Mouse (Mus musculus): ENCODE data around the gene Crhr2.

The Crhr2 gene

GRCm38 (mm10) chr6:55132794-55133193 lies at the start of gene Crhr2:
TSS of gene Crhr2 (minus strand) at chr6:55133016.
- no peak for DNase-seq

DNA sequence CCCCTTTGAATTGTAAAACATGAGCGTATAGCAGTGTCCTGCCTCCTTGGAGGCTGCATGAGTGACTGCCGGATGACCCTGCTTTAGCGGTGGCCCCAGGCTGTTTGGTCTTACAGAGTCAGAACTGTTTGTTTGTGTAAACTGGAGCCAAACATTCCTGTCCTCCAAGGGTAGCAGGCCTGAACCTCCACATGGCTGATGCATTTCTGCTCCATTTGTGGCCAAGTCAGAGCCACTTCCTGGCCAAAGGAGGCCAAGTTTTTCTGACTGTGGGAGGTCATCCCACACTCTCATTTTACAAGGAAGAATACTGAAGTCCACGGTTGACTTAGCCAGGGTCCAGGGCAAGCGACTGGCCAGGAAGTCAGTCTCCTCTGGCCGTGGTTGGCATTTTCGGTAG lies 46.7 kb upstream of the Crhr2 start:
- DNase-seq = no peak

DNA sequence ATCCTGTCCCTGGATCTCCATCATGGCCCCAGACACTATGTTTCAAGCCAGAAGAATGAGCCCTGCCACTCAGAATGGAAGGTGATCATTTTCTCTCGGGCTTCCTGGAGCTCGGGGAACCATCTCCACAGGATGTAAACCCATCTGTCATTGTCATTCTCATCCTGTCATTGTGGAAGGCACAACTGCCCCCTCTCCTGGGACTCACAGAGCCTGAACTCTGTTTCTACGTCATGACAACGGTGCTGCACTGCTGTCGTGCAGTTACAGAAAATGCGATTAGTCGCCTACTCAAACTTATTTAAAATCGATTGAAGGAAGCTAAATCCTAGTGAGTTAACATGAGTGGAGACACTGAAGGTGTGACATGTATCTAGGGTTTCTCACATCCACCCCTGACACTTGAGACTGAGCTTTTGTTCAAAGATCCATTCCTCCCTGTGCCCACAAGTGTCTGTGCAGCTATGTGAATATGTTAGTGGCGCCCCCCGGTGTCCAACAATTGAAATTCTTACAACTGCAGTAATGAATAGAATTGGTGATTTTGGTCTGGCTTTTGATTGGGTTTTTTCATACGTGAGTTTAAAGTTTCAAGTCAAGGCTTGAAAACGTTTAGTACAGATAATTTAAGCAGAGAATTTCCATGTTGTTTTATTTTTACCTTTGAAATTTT lies 44.4 kb upstream of the Crhr2 start:
- DNase-seq = no peak

- DNase-seq = no peak
Observed at GRCm38 (mm10) chr6:55175892-55176291, 43.1 kb upstream of the Crhr2 start.

- DNase-seq = no peak
Observed at GRCm38 (mm10) chr6:55175456-55175855, 42.6 kb upstream of the Crhr2 start.

DNA sequence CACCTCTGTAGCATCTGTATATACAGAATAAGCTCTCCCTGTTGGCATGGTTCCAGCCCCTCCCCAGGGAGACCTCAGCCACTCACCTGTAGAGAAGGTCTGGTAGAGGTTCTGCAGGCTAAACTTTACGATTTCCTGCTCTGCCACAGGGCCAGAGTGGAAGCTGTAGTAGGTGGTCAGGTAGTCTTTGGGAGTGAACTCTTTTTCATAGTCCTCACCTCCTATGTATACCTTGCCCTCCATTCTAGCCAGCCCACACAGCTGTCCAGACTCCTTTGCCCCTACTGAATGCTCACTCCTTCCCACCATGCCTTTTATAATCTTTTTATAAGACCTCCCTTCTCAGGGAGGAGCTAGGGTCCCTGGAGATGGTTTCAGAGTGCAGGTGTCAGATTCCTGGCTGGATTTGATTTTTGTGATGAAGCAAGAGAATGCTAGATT lies 41.9 kb upstream of the Crhr2 start, which contains the start of gene Inmt:
TSS of gene Inmt (minus strand) at position 303 of the 441 bp plus-strand sequence.
- no peak for DNase-seq

- DNase-seq = no peak
Observed at GRCm38 (mm10) chr6:55173941-55174349, 41.1 kb upstream of the Crhr2 start.

- DNase-seq = no peak
Observed at GRCm38 (mm10) chr6:55173171-55173570, 40.4 kb upstream of the Crhr2 start.

DNA sequence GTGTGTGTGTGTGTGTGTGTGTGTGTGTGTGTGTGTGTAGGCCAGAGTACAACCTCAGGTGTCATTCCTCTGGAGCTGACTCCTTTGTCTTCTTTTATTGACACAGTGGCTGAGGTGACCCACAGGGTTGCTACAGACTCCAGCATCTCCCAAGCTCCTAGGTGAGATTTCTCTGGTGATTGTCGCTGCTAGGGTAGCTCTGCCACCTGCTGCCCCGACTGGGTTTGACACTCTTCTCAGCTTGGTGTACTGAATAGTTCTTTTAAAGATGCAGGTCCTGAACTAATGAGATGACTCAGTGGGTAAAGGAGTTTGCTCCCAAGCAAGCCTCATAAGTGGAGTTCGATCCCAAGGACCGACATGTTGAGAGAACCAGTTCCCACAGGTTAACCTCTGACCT lies 38.8 kb upstream of the Crhr2 start:
- DNase-seq = no peak

DNA sequence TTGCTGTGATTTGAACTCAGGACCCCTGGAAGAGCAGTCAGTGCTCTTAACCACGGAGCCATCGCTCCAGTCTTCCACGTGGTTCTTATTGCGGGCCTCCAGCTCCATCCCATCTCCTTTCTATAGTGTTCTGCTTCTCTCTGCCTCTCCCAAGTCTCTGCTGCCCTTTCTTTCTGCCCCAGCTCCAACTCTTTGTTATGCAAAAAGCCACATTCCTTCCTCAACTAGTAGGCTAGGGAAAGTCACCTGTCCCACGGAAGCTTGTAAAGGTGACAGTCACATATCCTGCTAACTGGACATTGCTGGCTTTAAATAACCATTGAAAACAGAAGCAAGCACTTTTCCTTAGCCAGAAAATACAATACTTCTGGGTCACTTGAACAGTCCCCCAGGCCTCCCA lies 37.0 kb upstream of the Crhr2 start:
- no peak for DNase-seq

DNA sequence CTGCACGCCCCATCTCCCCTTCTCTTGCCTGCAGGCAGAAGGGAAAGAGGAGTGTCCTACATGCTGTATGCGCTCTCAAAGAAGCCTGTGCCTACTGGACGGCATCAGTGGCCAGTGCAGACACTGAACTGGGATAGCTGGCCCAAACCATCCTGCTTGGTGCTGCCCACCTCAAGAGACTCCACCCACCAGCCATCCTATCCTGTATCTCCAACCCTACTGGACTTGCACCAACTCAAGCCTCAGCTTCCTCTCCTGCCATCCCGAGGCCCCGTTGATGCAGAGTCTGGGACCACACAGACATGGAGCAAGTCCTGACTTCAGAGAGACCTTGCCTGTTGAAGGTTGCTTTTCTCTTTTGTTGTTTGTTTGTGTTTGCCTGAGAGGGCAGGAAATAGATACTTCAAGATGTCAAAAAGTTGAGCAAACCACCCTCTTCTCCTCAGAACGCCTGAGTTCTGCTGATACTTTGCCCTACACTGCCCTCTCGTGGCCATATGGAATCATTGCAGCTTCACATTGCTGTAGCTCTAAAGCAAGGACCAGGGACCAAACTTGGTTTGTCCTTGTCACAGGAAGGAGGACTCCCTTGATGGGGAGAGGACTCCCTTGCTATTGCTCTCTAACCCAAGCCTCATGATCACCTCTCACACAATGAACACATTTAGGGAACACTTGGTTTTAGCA lies 34.1 kb upstream of the Crhr2 start:
- DNase-seq = peak; percentile 68

- DNase-seq = no peak
Observed at GRCm38 (mm10) chr6:55163046-55163584, 30.3 kb upstream of the Crhr2 start.

- no peak for DNase-seq
Observed at GRCm38 (mm10) chr6:55161311-55161761, 28.5 kb upstream of the Crhr2 start.

- DNase-seq = no peak
Observed at GRCm38 (mm10) chr6:55159256-55159655, 26.4 kb upstream of the Crhr2 start.

DNA sequence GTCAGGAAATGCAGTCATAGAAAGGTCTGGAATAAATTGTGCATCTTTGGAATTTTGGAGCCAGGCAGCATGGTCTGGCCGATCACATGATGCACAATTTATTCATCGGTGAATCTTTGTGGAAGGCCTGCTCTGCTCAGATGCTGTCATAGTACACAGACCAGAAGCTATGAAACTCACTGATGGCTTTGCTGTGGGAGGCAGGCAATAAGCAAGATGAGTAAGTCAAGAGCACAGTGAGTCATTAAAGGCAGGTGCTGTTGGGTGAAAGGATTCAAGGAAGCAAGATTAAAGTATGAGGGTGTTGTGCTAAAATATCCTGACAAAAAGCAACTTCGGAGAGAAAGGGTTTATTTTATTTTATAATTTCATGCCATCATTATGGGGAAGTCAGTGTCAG lies 19.4 kb upstream of the Crhr2 start:
- no peak for DNase-seq

DNA sequence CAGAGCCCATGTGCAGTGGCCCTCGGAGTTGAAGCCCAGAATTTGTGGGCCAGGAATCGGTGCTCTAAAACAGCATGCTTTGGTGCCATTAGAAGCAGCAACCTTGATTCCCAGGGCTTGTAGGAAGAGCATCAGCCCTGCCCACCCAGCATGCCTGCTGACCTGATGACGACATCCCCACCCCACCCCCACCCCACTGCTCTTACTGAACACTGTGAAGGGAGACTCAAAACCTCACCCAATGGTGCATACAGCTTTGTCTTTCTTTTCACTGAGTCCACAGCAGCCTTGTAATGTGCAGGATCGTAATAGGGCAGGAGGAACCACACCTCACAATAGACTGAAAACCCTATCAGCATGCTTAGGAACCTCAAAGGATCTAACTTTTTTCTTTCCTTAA lies 13.3 kb upstream of the Crhr2 start:
- DNase-seq = no peak

DNA sequence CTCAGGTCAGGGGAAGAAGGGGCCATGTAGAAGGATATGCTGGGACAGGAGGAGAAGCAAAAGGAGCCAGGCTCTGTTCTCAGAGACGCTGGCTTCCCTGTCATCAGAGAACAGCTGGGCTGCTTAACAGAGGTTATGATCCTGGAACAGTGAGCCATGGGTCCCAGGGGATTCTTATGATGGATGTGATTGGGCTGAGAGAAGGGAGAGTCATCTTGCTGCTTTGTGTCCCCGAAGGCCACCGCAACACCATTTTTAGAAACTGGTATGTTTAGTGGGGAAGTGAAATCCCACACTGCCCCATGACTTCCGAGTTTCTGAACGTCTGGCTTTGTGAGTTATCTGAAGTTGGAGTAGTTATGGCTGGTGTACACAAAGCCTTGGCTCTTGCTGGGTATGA lies 12.5 kb upstream of the Crhr2 start:
- no peak for DNase-seq

DNA sequence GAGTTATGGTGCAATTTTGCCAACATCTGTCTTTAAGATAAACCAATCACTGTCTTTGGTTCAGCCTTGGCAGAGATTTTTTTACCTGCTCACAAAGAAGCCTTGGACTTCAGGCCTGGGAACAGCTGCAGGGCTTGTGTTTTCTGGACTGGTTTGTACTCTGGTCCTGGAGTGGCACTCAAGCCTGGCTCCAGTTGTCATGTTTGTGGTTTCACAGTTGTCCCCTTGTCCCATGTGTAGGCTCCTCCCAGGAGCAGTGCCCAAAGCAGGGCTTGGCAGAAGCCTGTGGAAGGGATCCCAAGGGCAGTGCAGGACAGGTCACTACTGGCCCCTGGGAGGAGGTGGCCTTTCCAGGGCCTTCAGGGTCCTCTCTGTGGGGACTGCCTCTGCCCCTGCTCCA lies 5.5 kb upstream of the Crhr2 start:
- DNase-seq = no peak

DNA sequence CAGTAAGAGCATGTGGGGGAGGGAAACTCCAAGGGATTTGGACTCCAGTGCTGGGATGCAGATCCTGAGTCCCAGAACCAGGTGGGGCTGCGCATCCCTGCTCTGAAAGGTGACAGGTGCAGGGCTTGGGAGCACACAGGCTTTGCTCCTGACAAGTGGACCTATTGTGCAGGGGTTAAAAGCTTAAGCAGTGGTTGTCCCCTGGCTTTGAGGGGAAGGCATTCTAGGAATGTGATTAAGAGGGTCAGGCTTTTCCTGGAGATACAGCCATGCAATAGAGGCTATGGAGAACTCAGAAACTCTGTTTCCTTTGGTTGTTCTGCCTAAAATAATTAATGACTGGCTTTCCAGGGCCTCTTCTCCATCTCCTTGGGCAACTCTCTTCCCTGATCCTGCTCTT lies 609 bp upstream of the Crhr2 start:
- no peak for DNase-seq

- no peak for DNase-seq
Observed at GRCm38 (mm10) chr6:55131301-55131700, 1.5 kb downstream of the Crhr2 start.

DNA sequence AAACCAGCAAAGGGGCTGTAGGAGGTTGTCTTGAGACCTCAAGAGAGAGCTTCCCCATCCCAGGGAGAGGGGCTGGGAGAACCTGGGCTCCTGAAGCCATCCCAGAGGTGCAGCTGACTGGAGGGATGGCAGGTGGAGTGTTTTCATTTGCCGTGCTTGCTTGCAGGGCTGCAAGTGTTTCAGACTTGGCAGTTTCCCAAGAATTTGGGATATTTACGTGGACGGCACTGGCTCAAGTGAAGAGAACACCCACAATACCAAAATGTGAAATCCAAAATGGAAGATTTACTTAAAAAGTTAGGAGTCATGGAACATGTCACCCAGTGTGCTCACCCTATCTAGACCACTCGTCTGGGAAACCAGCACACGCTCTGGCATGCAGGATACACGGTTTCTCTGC lies 2.2 kb downstream of the Crhr2 start:
- no peak for DNase-seq

DNA sequence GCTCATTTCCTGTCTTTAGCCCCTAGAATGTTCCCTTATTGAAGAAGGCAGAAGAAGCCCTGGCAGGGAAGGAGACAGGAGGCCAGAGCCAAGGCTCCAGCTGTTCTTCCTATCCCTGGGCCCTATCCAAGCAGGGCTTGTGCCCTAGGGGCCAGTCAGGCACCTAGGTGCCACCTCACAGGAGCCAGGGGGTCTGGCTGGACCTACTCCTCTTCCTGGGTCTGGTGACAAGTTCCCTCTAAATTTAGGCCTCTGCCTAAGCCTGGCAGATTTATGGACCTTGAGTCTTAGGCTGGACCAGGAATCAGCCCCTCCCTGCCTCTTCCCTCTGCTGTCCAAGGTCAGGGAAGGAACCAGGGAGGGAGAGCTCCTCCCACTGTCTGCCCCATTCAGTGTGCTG lies 4.4 kb downstream of the Crhr2 start:
- no peak for DNase-seq

- DNase-seq = no peak
Observed at GRCm38 (mm10) chr6:55126576-55126975, 6.2 kb downstream of the Crhr2 start.

DNA sequence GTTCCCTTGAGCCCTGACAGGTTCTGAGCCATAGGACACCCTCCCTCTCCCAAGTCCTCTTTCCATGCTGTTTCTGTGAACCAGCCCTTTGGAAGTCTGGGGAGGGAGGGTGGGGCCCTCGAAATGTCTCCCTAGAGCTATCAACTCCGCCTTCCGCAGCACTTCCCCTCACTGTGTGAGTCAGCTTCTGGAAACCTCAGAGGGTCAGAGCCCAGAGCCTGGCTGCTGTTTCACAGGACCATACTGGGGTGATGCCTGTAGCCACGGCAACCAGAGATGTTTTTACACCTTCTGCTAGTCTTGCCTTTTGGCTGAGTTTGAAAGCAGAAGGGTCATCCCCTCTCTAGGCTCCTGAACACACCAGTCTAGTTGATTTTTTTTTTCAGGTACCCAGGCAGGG lies 9.8 kb downstream of the Crhr2 start:
- no peak for DNase-seq

Measured in cerebellum, adult 8-10 months (tissue).